Mouse (Mus musculus): ENCODE measurements around the gene Susd6.
"Not testable (repeated sequence)": the region's sequence is repeated elsewhere in the genome, so short reads cannot be mapped to it uniquely, and the experiment has no call there.

The Susd6 gene

GRCm38 (mm10) chr12:80783889-80784288, 6.4 kb upstream of the Susd6 start:
- ATAC-seq (ENCODE audit: insufficient number of reproducible peaks, low FRiP score, low TSS enrichment) = peak; percentile 92

- ATAC-seq (ENCODE audit: insufficient number of reproducible peaks, low FRiP score, low TSS enrichment) = no peak
Observed at GRCm38 (mm10) chr12:80785005-80785404, 5.3 kb upstream of the Susd6 start.

- no peak for ATAC-seq (ENCODE audit: insufficient number of reproducible peaks, low FRiP score, low TSS enrichment)
Observed at GRCm38 (mm10) chr12:80785597-80785996, 4.7 kb upstream of the Susd6 start.

GRCm38 (mm10) chr12:80786591-80786990, 3.7 kb upstream of the Susd6 start:
- no peak for ATAC-seq (ENCODE audit: insufficient number of reproducible peaks, low FRiP score, low TSS enrichment)

GRCm38 (mm10) chr12:80787604-80788003, 2.7 kb upstream of the Susd6 start:
- ATAC-seq (ENCODE audit: insufficient number of reproducible peaks, low FRiP score, low TSS enrichment) = no peak

- no peak for ATAC-seq (ENCODE audit: insufficient number of reproducible peaks, low FRiP score, low TSS enrichment)
Observed at GRCm38 (mm10) chr12:80788188-80788587, 2.1 kb upstream of the Susd6 start.

GRCm38 (mm10) chr12:80789276-80789675, 1.0 kb upstream of the Susd6 start:
- ATAC-seq (ENCODE audit: insufficient number of reproducible peaks, low FRiP score, low TSS enrichment) = not testable (repeated sequence)

GRCm38 (mm10) chr12:80790700-80791570, 625 bp downstream of the Susd6 start:
- ATAC-seq (ENCODE audit: insufficient number of reproducible peaks, low FRiP score, low TSS enrichment) = peak; percentile 27; the same call in 1 of the 2 replicates

- ATAC-seq (ENCODE audit: insufficient number of reproducible peaks, low FRiP score, low TSS enrichment) = no peak
Observed at GRCm38 (mm10) chr12:80791571-80792444, 1.5 kb downstream of the Susd6 start.

GRCm38 (mm10) chr12:80792867-80793266, 2.6 kb downstream of the Susd6 start:
- ATAC-seq (ENCODE audit: insufficient number of reproducible peaks, low FRiP score, low TSS enrichment) = no peak

- ATAC-seq (ENCODE audit: insufficient number of reproducible peaks, low FRiP score, low TSS enrichment) = no peak
Observed at GRCm38 (mm10) chr12:80793535-80793934, 3.2 kb downstream of the Susd6 start.

- ATAC-seq (ENCODE audit: insufficient number of reproducible peaks, low FRiP score, low TSS enrichment) = no peak
Observed at GRCm38 (mm10) chr12:80794522-80794921, 4.2 kb downstream of the Susd6 start.

- no peak for ATAC-seq (ENCODE audit: insufficient number of reproducible peaks, low FRiP score, low TSS enrichment)
Observed at GRCm38 (mm10) chr12:80794935-80795785, 4.8 kb downstream of the Susd6 start.

GRCm38 (mm10) chr12:80798271-80798670, 8.0 kb downstream of the Susd6 start:
- ATAC-seq (ENCODE audit: insufficient number of reproducible peaks, low FRiP score, low TSS enrichment) = peak; percentile 94

- no peak for ATAC-seq (ENCODE audit: insufficient number of reproducible peaks, low FRiP score, low TSS enrichment)
Observed at GRCm38 (mm10) chr12:80800156-80800555, 9.8 kb downstream of the Susd6 start.

- no peak for ATAC-seq (ENCODE audit: insufficient number of reproducible peaks, low FRiP score, low TSS enrichment)
Observed at GRCm38 (mm10) chr12:80801443-80801842, 11.1 kb downstream of the Susd6 start.

- ATAC-seq (ENCODE audit: insufficient number of reproducible peaks, low FRiP score, low TSS enrichment) = 0 out of 2 replicates have a peak, but pooled peaks have one; percentile 26
Observed at GRCm38 (mm10) chr12:80803924-80804323, 13.6 kb downstream of the Susd6 start.

- no peak for ATAC-seq (ENCODE audit: insufficient number of reproducible peaks, low FRiP score, low TSS enrichment)
Observed at GRCm38 (mm10) chr12:80804861-80805428, 14.6 kb downstream of the Susd6 start.

GRCm38 (mm10) chr12:80807451-80808085, 17.3 kb downstream of the Susd6 start:
- ATAC-seq (ENCODE audit: insufficient number of reproducible peaks, low FRiP score, low TSS enrichment) = no peak
